Mouse (Mus musculus) myocyte (in vitro differentiated cells): ENCODE results near the gene Mtap. TPM values are rescaled to one million over a fixed set of nuclear protein-coding genes. Genes with fewer than 3 reads are reported as not detected.
A peak's percentile ranks its signal among the peaks of the same experiment; 100 is the strongest.

ENCODE experiments used
- H3K27me3 ChIP-seq: one replicate; pipeline ENCODE4 v1.6.1; 2011; ENCODE audit not compliant: control insufficient read depth, insufficient read depth, insufficient read length
- H3K36me3 ChIP-seq: one replicate; pipeline ENCODE4 v1.6.1; 2011; ENCODE audit not compliant: control insufficient read depth, insufficient read depth
- H3K4me2 ChIP-seq: one replicate; pipeline ENCODE4 v1.6.1; 2011; ENCODE audit warnings: low read depth, control low read depth
- H3K4me3 ChIP-seq: one replicate; pipeline ENCODE4 v1.5.1; 2011; ENCODE audit warnings: mild to moderate bottlenecking, control low read depth, moderate library complexity
- H3K79me2 ChIP-seq: one replicate; pipeline ENCODE4 v1.6.1; 2011; ENCODE audit not compliant: control insufficient read depth, insufficient read depth
- H3ac ChIP-seq: one replicate; pipeline ENCODE4 v1.6.1; 2011; ENCODE audit not compliant: control insufficient read depth, insufficient read length
- CEBPB ChIP-seq: IDR thresholded peaks from 2 replicates; pipeline ENCODE4 v1.6.1; 2011; ENCODE audit warnings: mild to moderate bottlenecking, moderate library complexity; ENCODE audit not compliant: poor library complexity, insufficient read depth, severe bottlenecking
- E2F4 ChIP-seq: IDR thresholded peaks from one replicate; pipeline ENCODE4 v1.6.1; 2011; ENCODE audit warnings: mild to moderate bottlenecking, control low read depth, moderate library complexity; ENCODE audit not compliant: insufficient read depth
- MAX ChIP-seq: IDR thresholded peaks from one replicate; pipeline ENCODE4 v1.6.1; 2011; ENCODE audit warnings: low read depth, mild to moderate bottlenecking, control low read depth
- MYOD1 ChIP-seq, 3 experiments: IDR thresholded peaks; one replicate each; pipeline ENCODE4 v1.6.1; 2011; ENCODE audit warnings: control low read depth in 2 of 3, low read depth in 2 of 3, mild to moderate bottlenecking in 2 of 3, moderate library complexity in 1 of 3; ENCODE audit not compliant: insufficient read length in 2 of 3, control insufficient read depth in 1 of 3
- MYOG ChIP-seq, 3 experiments: IDR thresholded peaks; one replicate each; pipeline ENCODE4 v1.6.1; 2011; ENCODE audit warnings: control low read depth in 2 of 3, low read depth in 2 of 3, mild to moderate bottlenecking in 2 of 3; ENCODE audit not compliant: insufficient read length in 2 of 3, control insufficient read depth in 1 of 3, insufficient read depth in 1 of 3
- POLR2A ChIP-seq: IDR thresholded peaks from one replicate; pipeline ENCODE4 v1.6.1; 2011; ENCODE audit warnings: low read depth, mild to moderate bottlenecking, control low read depth, moderate library complexity; ENCODE audit not compliant: insufficient read length
- POLR2AphosphoS2 ChIP-seq: IDR thresholded peaks from one replicate; pipeline ENCODE4 v1.6.1; 2011; ENCODE audit warnings: low read depth, control low read depth; ENCODE audit not compliant: insufficient read length
- REST ChIP-seq: IDR thresholded peaks from one replicate; pipeline ENCODE4 v1.6.1; 2011; ENCODE audit warnings: mild to moderate bottlenecking, control low read depth, moderate library complexity; ENCODE audit not compliant: insufficient read depth, insufficient read length
- SRF ChIP-seq: IDR thresholded peaks from one replicate; pipeline ENCODE4 v1.6.1; 2011; ENCODE audit warnings: low read depth; ENCODE audit not compliant: control insufficient read depth, insufficient read length
- TCF12 ChIP-seq: IDR thresholded peaks from one replicate; pipeline ENCODE4 v1.6.1; 2011; ENCODE audit warnings: mild to moderate bottlenecking, control low read depth; ENCODE audit not compliant: poor library complexity, insufficient read depth, severe bottlenecking
- TCF3 ChIP-seq: IDR thresholded peaks from one replicate; pipeline ENCODE4 v1.6.1; 2011; ENCODE audit warnings: low read depth, control low read depth; ENCODE audit not compliant: insufficient read length
- USF1 ChIP-seq: IDR thresholded peaks from one replicate; pipeline ENCODE4 v1.6.1; 2011; ENCODE audit warnings: low read depth, mild to moderate bottlenecking, control low read depth, moderate library complexity
- polyA plus RNA-seq: library from polyadenylated mRNA; unstranded; fragments of >200 nt; fragmentation: generic; extraction: Trizol; gene quantifications from one replicate; pipeline ENCODE4 v1.2.1, GENCODE M21; 2012; ENCODE audit warnings: missing spikeins

Gene Mtap
- polyA plus RNA-seq, 1 experiment: 30.0 TPM

GRCm38 (mm10) chr4:89137542-89138360, 829 bp downstream of the Mtap start:
- TF ChIP-seq POLR2A (no peak), MYOD1 (IDR thresholded peaks at IDR 0.05; ENCODE audit: control insufficient read depth in 1 of 3, insufficient read length in 2 of 3, low read depth in 2 of 3) (peak in 2 of 3 experiments; percentile 3 to 12), USF1 (peak; percentile 12), E2F4 (no peak), POLR2AphosphoS2 (no peak), TCF12 (no peak), MAX (no peak)
- peak overlapping the region; percentile 17 for H3ac ChIP-seq
- H3K4me2 ChIP-seq: peak overlapping the region; percentile 97

GRCm38 (mm10) chr4:89138361-89138651, 1.4 kb downstream of the Mtap start:
- no peak overlapping the region for H3ac ChIP-seq
- peaks cover 68% of the 10 kb centered on the region for H3K79me2 ChIP-seq
- H3K4me3 ChIP-seq: peak overlapping the region; percentile 87
- H3K4me2 ChIP-seq: peak overlapping the region; percentile 97
- peaks cover 10% of the 10 kb centered on the region for H3K36me3 ChIP-seq
- TF ChIP-seq TCF3 (no peak), MYOG (IDR thresholded peaks at IDR 0.05; ENCODE audit: control insufficient read depth in 1 of 3, insufficient read depth in 1 of 3, insufficient read length in 2 of 3, low read depth in 2 of 3) (no peak), POLR2A (no peak), MYOD1 (IDR thresholded peaks at IDR 0.05; ENCODE audit: control insufficient read depth in 1 of 3, insufficient read length in 2 of 3, low read depth in 2 of 3) (no peak), USF1 (no peak), CEBPB (no peak), MAX (no peak), SRF (no peak), REST (no peak), POLR2AphosphoS2 (no peak), TCF12 (no peak), E2F4 (no peak)
- no peaks in the 10 kb centered on the region for H3K27me3 ChIP-seq

More at GRCm38 (mm10) chr4:89137542-89138360, 829 bp downstream of the Mtap start:
- H3K36me3 ChIP-seq: peaks cover 10% of the 10 kb centered on the region
- peaks cover 63% of the 10 kb centered on the region for H3K79me2 ChIP-seq
- H3K4me3 ChIP-seq: peak overlapping the region; percentile 87
- H3K27me3 ChIP-seq: no peaks in the 10 kb centered on the region

GRCm38 (mm10) chr4:89140832-89141231, 3.9 kb downstream of the Mtap start:
- H3K27me3 ChIP-seq: no peaks in the 10 kb centered on the region
- TF ChIP-seq USF1: no peak
- TF ChIP-seq MYOG (IDR thresholded peaks at IDR 0.05; ENCODE audit: control insufficient read depth in 1 of 3, insufficient read depth in 1 of 3, insufficient read length in 2 of 3, low read depth in 2 of 3): no peak
- no peak for TF ChIP-seq REST
- no peak for TF ChIP-seq POLR2AphosphoS2
- no peak for TF ChIP-seq POLR2A
- no peak for TF ChIP-seq MAX
- H3K4me3 ChIP-seq: no peak overlapping the region
- H3K4me2 ChIP-seq: peak overlapping the region; percentile 0
- no peak overlapping the region for H3ac ChIP-seq
- peaks cover 84% of the 10 kb centered on the region for H3K79me2 ChIP-seq
- peaks cover 10% of the 10 kb centered on the region for H3K36me3 ChIP-seq

GRCm38 (mm10) chr4:89145409-89145808, 8.5 kb downstream of the Mtap start:
- H3K27me3 ChIP-seq: no peaks in the 10 kb centered on the region
- H3K4me2 ChIP-seq: no peak overlapping the region
- H3ac ChIP-seq: no peak overlapping the region
- H3K79me2 ChIP-seq: peaks cover 87% of the 10 kb centered on the region
- peak in 1 of 3 experiments; percentile 24 for TF ChIP-seq MYOD1 (IDR thresholded peaks at IDR 0.05; ENCODE audit: control insufficient read depth in 1 of 3, insufficient read length in 2 of 3, low read depth in 2 of 3)
- no peak for TF ChIP-seq TCF3
- no peak overlapping the region for H3K4me3 ChIP-seq
- peaks cover 16% of the 10 kb centered on the region for H3K36me3 ChIP-seq

- Histone ChIP-seq H3K27me3 (no peaks in the 10 kb centered on the region), H3K4me3 (no peak overlapping the region), H3ac (no peak overlapping the region), H3K4me2 (no peak overlapping the region), H3K79me2 (peaks cover 87% of the 10 kb centered on the region), H3K36me3 (peaks cover 19% of the 10 kb centered on the region)
- TF ChIP-seq TCF3: no peak
- no peak for TF ChIP-seq POLR2AphosphoS2
- TF ChIP-seq SRF: no peak
- TF ChIP-seq MYOD1 (IDR thresholded peaks at IDR 0.05; ENCODE audit: control insufficient read depth in 1 of 3, insufficient read length in 2 of 3, low read depth in 2 of 3): no peak
- TF ChIP-seq REST: no peak
- TF ChIP-seq CEBPB: no peak
- no peak for TF ChIP-seq MYOG (IDR thresholded peaks at IDR 0.05; ENCODE audit: control insufficient read depth in 1 of 3, insufficient read depth in 1 of 3, insufficient read length in 2 of 3, low read depth in 2 of 3)
- TF ChIP-seq USF1: no peak
- TF ChIP-seq E2F4: no peak
- no peak for TF ChIP-seq MAX
Measured at GRCm38 (mm10) chr4:89146291-89146690, 9.4 kb downstream of the Mtap start.
